Mouse (Mus musculus) cerebellum, adult 9-11 months (tissue): ENCODE data around the gene Ddit4l.
"Not testable (repeated sequence)": the region's sequence is repeated elsewhere in the genome, so short reads cannot be mapped to it uniquely, and the experiment has no call there.

Source experiments
- DNase-seq: peaks from one replicate; pipeline ENCODE4 v3.0.0; 2022

Gene Ddit4l

GRCm38 (mm10) chr3:137621312-137621711, at the start of gene Ddit4l:
Gene Ddit4l (plus strand): TSS chr3:137621612.
- not testable (repeated sequence) for DNase-seq

GRCm38 (mm10) chr3:137576146-137576545, 45.3 kb upstream of the Ddit4l start:
- DNase-seq, result no peak

- no peak for DNase-seq
Measured at GRCm38 (mm10) chr3:137586376-137586969, 34.9 kb upstream of the Ddit4l start.

GRCm38 (mm10) chr3:137589811-137590210, 31.6 kb upstream of the Ddit4l start:
- no peak for DNase-seq

GRCm38 (mm10) chr3:137594332-137594905, 27.0 kb upstream of the Ddit4l start:
- no peak for DNase-seq

- DNase-seq, result no peak
Measured at GRCm38 (mm10) chr3:137608918-137609435, 12.4 kb upstream of the Ddit4l start.

- DNase-seq, result no peak
Measured at GRCm38 (mm10) chr3:137610457-137611109, 10.8 kb upstream of the Ddit4l start.

- DNase-seq, result no peak
Measured at GRCm38 (mm10) chr3:137611110-137611857, 10.1 kb upstream of the Ddit4l start.

- no peak for DNase-seq
Measured at GRCm38 (mm10) chr3:137611981-137612380, 9.4 kb upstream of the Ddit4l start.

- no peak for DNase-seq
Measured at GRCm38 (mm10) chr3:137620540-137620939, 872 bp upstream of the Ddit4l start.

- no peak for DNase-seq
Measured at GRCm38 (mm10) chr3:137622091-137622490, 679 bp downstream of the Ddit4l start.

- DNase-seq, result no peak
Measured at GRCm38 (mm10) chr3:137622895-137623580, 1.6 kb downstream of the Ddit4l start.

- DNase-seq, result no peak
Measured at GRCm38 (mm10) chr3:137623581-137624362, 2.4 kb downstream of the Ddit4l start.

GRCm38 (mm10) chr3:137625054-137625453, 3.6 kb downstream of the Ddit4l start:
- DNase-seq, result no peak

- DNase-seq, result no peak
Measured at GRCm38 (mm10) chr3:137633726-137634125, 12.3 kb downstream of the Ddit4l start.

- no peak for DNase-seq
Measured at GRCm38 (mm10) chr3:137636571-137636970, 15.2 kb downstream of the Ddit4l start.

- DNase-seq, result no peak
Measured at GRCm38 (mm10) chr3:137641238-137641637, 19.8 kb downstream of the Ddit4l start.

- DNase-seq, result no peak
Measured at GRCm38 (mm10) chr3:137642137-137642536, 20.7 kb downstream of the Ddit4l start.

GRCm38 (mm10) chr3:137642568-137642967, 21.2 kb downstream of the Ddit4l start:
- DNase-seq, result no peak

GRCm38 (mm10) chr3:137644081-137644480, 22.7 kb downstream of the Ddit4l start:
- no peak for DNase-seq

- no peak for DNase-seq
Measured at GRCm38 (mm10) chr3:137644947-137645346, 23.5 kb downstream of the Ddit4l start.
